Mouse (Mus musculus): ENCODE results near the gene Ifna6. TPM values are rescaled to one million over a fixed set of nuclear protein-coding genes. Genes with fewer than 3 reads are reported as not detected.
"Not testable (repeated sequence)": the region's sequence is repeated elsewhere in the genome, so short reads cannot be mapped to it uniquely, and the experiment has no call there.

Ifna6 gene
- total and polyA plus RNA-seq, 2 experiments = not detected

DNA sequence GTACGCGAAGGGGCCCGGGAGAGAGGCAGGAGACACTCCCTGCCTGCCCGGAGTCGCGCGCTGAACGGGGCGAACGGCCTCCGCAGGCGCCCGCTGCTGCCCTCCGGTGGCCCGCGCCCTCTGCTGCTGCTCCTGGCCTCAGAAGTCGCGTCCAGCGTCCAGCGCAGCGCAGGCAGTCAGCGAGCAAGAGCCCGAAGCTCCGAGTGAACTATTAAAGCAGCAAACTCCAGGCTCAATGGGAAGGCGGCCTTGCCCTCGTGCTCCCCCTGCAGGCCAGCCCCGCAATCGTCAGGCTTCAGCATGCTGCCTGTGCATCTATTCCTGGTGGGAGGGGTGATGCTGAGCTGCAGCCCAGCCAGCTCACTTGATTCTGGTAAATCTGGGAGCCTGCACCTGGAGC is 30.1 kb upstream of the Ifna6 start, which contains the start of gene Gm13279:
Gene Gm13279, plus strand, starts transcription at position 301 of the 400 bp plus-strand sequence.
- not testable (repeated sequence) for H3K4me3 ChIP-seq (ENCODE audit: insufficient read depth, low read depth, low read length); H3K4me1 ChIP-seq (ENCODE audit: control insufficient read depth, insufficient read depth, low read length); H3K27ac ChIP-seq (replicated peaks; ENCODE audit: insufficient read depth, low read depth, low read length); DNase-seq (ENCODE audit: extremely low read depth, low read depth, low spot score); H3K79me2 ChIP-seq (ENCODE audit: control insufficient read depth, insufficient read depth, low read length); H3K9ac ChIP-seq (ENCODE audit: low read depth, low read length); H3K27me3 ChIP-seq (ENCODE audit: control insufficient read depth, insufficient read depth, low read length); H3K36me3 ChIP-seq (ENCODE audit: control insufficient read depth, insufficient read depth, low read length)
- WGBS = no CpG with 5 or more reads among the region's 28 CpGs

DNA sequence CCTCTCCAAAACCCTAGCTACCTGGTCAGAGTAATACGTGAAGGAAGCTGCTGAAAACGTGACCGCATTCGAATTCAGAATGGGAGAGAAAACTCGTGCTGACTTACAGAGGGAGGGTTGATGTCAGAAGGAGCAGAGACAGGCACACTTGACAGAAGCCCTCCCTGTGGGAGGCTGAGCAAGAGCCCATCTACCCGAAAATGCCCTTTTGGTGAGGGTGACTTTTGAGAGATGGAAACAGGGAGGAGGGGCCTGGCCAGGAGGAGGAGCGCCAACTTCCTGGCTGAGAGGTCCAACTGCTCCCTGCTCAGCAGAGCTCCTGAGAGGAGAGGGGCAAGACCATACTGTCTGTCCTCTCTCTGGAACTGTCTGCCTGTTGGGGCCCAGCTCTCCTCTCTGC is 27.9 kb upstream of the Ifna6 start, which contains the start of gene Gm13285:
Gene Gm13285, plus strand, starts transcription at position 301 of the 400 bp plus-strand sequence.
- H3K36me3 ChIP-seq (ENCODE audit: control insufficient read depth, insufficient read depth, low read length); H3K27ac ChIP-seq (replicated peaks; ENCODE audit: insufficient read depth, low read depth, low read length); H3K4me3 ChIP-seq (ENCODE audit: insufficient read depth, low read depth, low read length); H3K4me1 ChIP-seq (ENCODE audit: control insufficient read depth, insufficient read depth, low read length); H3K9ac ChIP-seq (ENCODE audit: low read depth, low read length); H3K27me3 ChIP-seq (ENCODE audit: control insufficient read depth, insufficient read depth, low read length); DNase-seq (ENCODE audit: extremely low read depth, low read depth, low spot score); H3K79me2 ChIP-seq (ENCODE audit: control insufficient read depth, insufficient read depth, low read length): not testable (repeated sequence)
- 12% methylated on average over 6 of the region's 7 CpGs for WGBS

DNA sequence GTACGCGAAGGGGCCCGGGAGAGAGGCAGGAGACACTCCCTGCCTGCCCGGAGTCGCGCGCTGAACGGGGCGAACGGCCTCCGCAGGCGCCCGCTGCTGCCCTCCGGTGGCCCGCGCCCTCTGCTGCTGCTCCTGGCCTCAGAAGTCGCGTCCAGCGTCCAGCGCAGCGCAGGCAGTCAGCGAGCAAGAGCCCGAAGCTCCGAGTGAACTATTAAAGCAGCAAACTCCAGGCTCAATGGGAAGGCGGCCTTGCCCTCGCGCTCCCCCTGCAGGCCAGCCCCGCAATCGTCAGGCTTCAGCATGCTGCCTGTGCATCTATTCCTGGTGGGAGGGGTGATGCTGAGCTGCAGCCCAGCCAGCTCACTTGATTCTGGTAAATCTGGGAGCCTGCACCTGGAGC is 24.3 kb upstream of the Ifna6 start, which contains the start of gene Gm13287:
Gene Gm13287, plus strand, starts transcription at position 301 of the 400 bp plus-strand sequence.
- not testable (repeated sequence) for H3K4me1 ChIP-seq (ENCODE audit: control insufficient read depth, insufficient read depth, low read length); DNase-seq (ENCODE audit: extremely low read depth, low read depth, low spot score); H3K4me3 ChIP-seq (ENCODE audit: insufficient read depth, low read depth, low read length); H3K79me2 ChIP-seq (ENCODE audit: control insufficient read depth, insufficient read depth, low read length); H3K27ac ChIP-seq (replicated peaks; ENCODE audit: insufficient read depth, low read depth, low read length); H3K36me3 ChIP-seq (ENCODE audit: control insufficient read depth, insufficient read depth, low read length); H3K27me3 ChIP-seq (ENCODE audit: control insufficient read depth, insufficient read depth, low read length); H3K9ac ChIP-seq (ENCODE audit: low read depth, low read length)
- no CpG with 5 or more reads among the region's 29 CpGs for WGBS

DNA sequence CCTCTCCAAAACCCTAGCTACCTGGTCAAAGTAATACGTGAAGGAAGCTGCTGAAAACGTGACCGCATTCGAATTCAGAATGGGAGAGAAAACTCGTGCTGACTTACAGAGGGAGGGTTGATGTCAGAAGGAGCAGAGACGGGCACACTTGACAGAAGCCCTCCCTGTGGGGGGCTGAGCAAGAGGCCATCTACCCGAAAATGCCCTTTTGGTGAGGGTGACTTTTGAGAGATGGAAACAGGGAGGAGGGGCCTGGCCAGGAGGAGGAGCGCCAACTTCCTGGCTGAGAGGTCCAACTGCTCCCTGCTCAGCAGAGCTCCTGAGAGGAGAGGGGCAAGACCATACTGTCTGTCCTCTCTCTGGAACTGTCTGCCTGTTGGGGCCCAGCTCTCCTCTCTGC is 22.0 kb upstream of the Ifna6 start, which contains the start of gene Gm13288:
Gene Gm13288, plus strand, starts transcription at position 301 of the 400 bp plus-strand sequence.
- H3K9ac ChIP-seq (ENCODE audit: low read depth, low read length); H3K27me3 ChIP-seq (ENCODE audit: control insufficient read depth, insufficient read depth, low read length); H3K27ac ChIP-seq (replicated peaks; ENCODE audit: insufficient read depth, low read depth, low read length); H3K4me1 ChIP-seq (ENCODE audit: control insufficient read depth, insufficient read depth, low read length); H3K79me2 ChIP-seq (ENCODE audit: control insufficient read depth, insufficient read depth, low read length); H3K36me3 ChIP-seq (ENCODE audit: control insufficient read depth, insufficient read depth, low read length); DNase-seq (ENCODE audit: extremely low read depth, low read depth, low spot score): not testable (repeated sequence)
- no CpG with 5 or more reads among the region's 8 CpGs for WGBS
- H3K4me3 ChIP-seq (ENCODE audit: insufficient read depth, low read depth, low read length) = peak within 1 kb of the TSS; percentile 6; the same call in 1 of the 2 replicates

DNA sequence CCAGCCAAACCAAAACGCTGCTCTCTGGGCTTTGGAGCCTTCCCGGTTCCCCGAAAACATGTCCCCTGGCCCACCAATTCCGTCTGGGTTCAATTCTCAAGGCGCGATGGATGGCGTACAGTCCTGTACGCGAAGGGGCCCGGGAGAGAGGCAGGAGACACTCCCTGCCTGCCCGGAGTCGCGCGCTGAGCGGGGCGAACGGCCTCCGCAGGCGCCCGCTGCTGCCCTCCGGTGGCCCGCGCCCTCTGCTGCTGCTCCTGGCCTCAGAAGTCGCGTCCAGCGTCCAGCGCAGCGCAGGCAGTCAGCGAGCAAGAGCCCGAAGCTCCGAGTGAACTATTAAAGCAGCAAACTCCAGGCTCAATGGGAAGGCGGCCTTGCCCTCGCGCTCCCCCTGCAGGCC is 21.5 kb upstream of the Ifna6 start:
- not testable (repeated sequence) for H3K27me3 ChIP-seq (ENCODE audit: control insufficient read depth, insufficient read depth, low read length); H3K4me1 ChIP-seq (ENCODE audit: control insufficient read depth, insufficient read depth, low read length); H3K36me3 ChIP-seq (ENCODE audit: control insufficient read depth, insufficient read depth, low read length); H3K27ac ChIP-seq (replicated peaks; ENCODE audit: insufficient read depth, low read depth, low read length); H3K9ac ChIP-seq (ENCODE audit: low read depth, low read length); H3K79me2 ChIP-seq (ENCODE audit: control insufficient read depth, insufficient read depth, low read length); DNase-seq (ENCODE audit: extremely low read depth, low read depth, low spot score)
- peak overlapping the region; percentile 6; the same call in 1 of the 2 replicates for H3K4me3 ChIP-seq (ENCODE audit: insufficient read depth, low read depth, low read length)
- WGBS = 0% methylated on average over 3 of the region's 34 CpGs

DNA sequence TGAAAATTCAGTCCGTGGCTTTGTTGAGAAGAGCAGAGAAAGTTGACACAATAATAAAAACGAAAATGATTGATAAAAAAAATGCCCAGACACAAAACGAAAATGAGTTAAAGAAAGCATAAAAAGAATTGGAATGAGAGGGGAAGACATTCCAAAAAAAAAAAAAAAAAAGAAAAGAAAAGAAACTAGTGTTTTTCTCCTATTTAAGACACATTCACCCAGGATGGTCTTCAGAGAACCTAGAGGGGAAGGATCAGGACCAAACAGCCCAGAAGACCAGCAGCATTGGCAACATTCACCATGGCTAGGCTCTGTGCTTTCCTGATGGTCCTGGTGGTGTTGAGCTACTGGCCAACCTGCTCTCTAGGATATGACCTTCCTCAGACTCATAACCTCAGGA is 11.3 kb upstream of the Ifna6 start, which contains the start of gene Ifna7:
Gene Ifna7, plus strand, starts transcription at position 301 of the 400 bp plus-strand sequence.
- Histone ChIP-seq H3K4me1 (ENCODE audit: control insufficient read depth, insufficient read depth, low read length) (no peaks in the 10 kb centered on the region), H3K27ac (replicated peaks; ENCODE audit: insufficient read depth, low read depth, low read length) (no peak within 1 kb of the TSS), H3K79me2 (ENCODE audit: control insufficient read depth, insufficient read depth, low read length) (no peaks in the 10 kb centered on the region), H3K4me3 (ENCODE audit: insufficient read depth, low read depth, low read length) (no peak within 1 kb of the TSS), H3K36me3 (ENCODE audit: control insufficient read depth, insufficient read depth, low read length) (no peaks in the 10 kb centered on the region), H3K27me3 (ENCODE audit: control insufficient read depth, insufficient read depth, low read length) (no peaks in the 10 kb centered on the region), H3K9ac (ENCODE audit: low read depth, low read length) (no peak within 1 kb of the TSS)
- whole genome bisulfite sequencing = 48% methylated on average over 3 of the region's 3 CpGs
- TF ChIP-seq CTCF (IDR thresholded peaks at IDR 0.05; ENCODE audit: low read depth, low read length) (no peak), POLR2A (IDR thresholded peaks at IDR 0.05; ENCODE audit: extremely low read depth, insufficient read depth, low read length) (no peak)
- DNase-seq (ENCODE audit: extremely low read depth, low read depth, low spot score) = no peak
